Mouse (Mus musculus) MEL (cell line): Measurements from ENCODE around the gene Taok2. TPM values are rescaled to one million over a fixed set of nuclear protein-coding genes. Genes with fewer than 3 reads are reported as not detected.

Experiments used
- DNase-seq: peaks from one replicate; pipeline ENCODE4 v3.0.0; 2011; ENCODE audit warnings: low read depth, low spot score
- H3K27ac ChIP-seq: 2 replicates; pipeline ENCODE4 v1.5.1; 2012; ENCODE audit warnings: low read depth, mild to moderate bottlenecking, control low read depth, low read length, moderate library complexity; ENCODE audit not compliant: control insufficient read depth
- H3K27me3 ChIP-seq, 2 experiments: fragments of 150-350 bp in 1 of 2; sonication (generic) in 1 of 2; 2 replicates each; pipeline ENCODE4 v1.6.1; 2012; ENCODE audit warnings: low read length in 2 of 2, mild to moderate bottlenecking in 2 of 2, improper control_type of control experiment in 1 of 2, moderate library complexity in 1 of 2; ENCODE audit not compliant: insufficient read depth in 2 of 2, control insufficient read depth in 1 of 2
- H3K36me3 ChIP-seq, 2 experiments: 2 replicates each; pipeline ENCODE4 v1.6.1; 2012 to 2014; ENCODE audit warnings: low read length in 2 of 2, improper control_type of control experiment in 1 of 2, inconsistent platforms in 1 of 2, mild to moderate bottlenecking in 1 of 2; ENCODE audit not compliant: insufficient read depth in 2 of 2, control insufficient read depth in 1 of 2
- H3K4me1 ChIP-seq, 2 experiments: fragments of 150-350 bp in 1 of 2; sonication (generic) in 1 of 2; 2 replicates each; pipeline ENCODE4 v1.6.1; 2012; ENCODE audit warnings: low read length in 2 of 2, improper control_type of control experiment in 1 of 2, mild to moderate bottlenecking in 1 of 2; ENCODE audit not compliant: insufficient read depth in 2 of 2, control insufficient read depth in 1 of 2
- H3K4me3 ChIP-seq, 2 experiments: fragments of 150-350 bp in 1 of 2; sonication (generic) in 1 of 2; 2 replicates each; pipeline ENCODE4 v1.5.1; 2012; ENCODE audit warnings: low read depth in 2 of 2, low read length in 2 of 2, mild to moderate bottlenecking in 2 of 2, moderate library complexity in 2 of 2, control low read depth in 1 of 2, improper control_type of control experiment in 1 of 2; ENCODE audit not compliant: control insufficient read depth in 1 of 2, insufficient read depth in 1 of 2
- H3K79me2 ChIP-seq: 2 replicates; pipeline ENCODE4 v1.6.1; 2012; ENCODE audit warnings: mild to moderate bottlenecking, low read length, moderate library complexity; ENCODE audit not compliant: control insufficient read depth, poor library complexity, insufficient read depth
- H3K9ac ChIP-seq: 2 replicates; pipeline ENCODE4 v1.6.1; 2012; ENCODE audit warnings: low read depth, mild to moderate bottlenecking, control low read depth, low read length, moderate library complexity; ENCODE audit not compliant: control insufficient read depth, poor library complexity, severe bottlenecking
- H3K9me3 ChIP-seq: fragments of 150-350 bp; sonication (generic); replicated peaks from 2 replicates; pipeline ENCODE4 v1.6.1; 2012; ENCODE audit warnings: mild to moderate bottlenecking, low read length, improper control_type of control experiment, moderate library complexity; ENCODE audit not compliant: insufficient read depth
- BHLHE40 ChIP-seq: IDR thresholded peaks from 2 replicates; pipeline ENCODE4 v1.6.1; 2012; ENCODE audit warnings: low read depth, mild to moderate bottlenecking, inconsistent platforms, low read length, improper control_type of control experiment, borderline replicate concordance
- CHD1 ChIP-seq: IDR thresholded peaks from 2 replicates; pipeline ENCODE4 v1.6.1; 2012; ENCODE audit warnings: low read depth, mild to moderate bottlenecking, inconsistent platforms, low read length, improper control_type of control experiment
- CHD2 ChIP-seq: IDR thresholded peaks from 2 replicates; pipeline ENCODE4 v1.6.1; 2011; ENCODE audit warnings: low read length, improper control_type of control experiment
- CTCF ChIP-seq, 3 experiments: IDR thresholded peaks in 2 of 3; conservative IDR thresholded peaks in 1 of 3; 2 replicates each; pipeline ENCODE4 v1.5.1; 2011 to 2012; ENCODE audit warnings: low read length in 3 of 3, low read depth in 2 of 3, mild to moderate bottlenecking in 2 of 3, improper control_type of control experiment in 1 of 3, inconsistent platforms in 1 of 3, mixed read lengths in 1 of 3, moderate library complexity in 1 of 3; ENCODE audit not compliant: control insufficient read depth in 1 of 3, insufficient read depth in 1 of 3, poor library complexity in 1 of 3, severe bottlenecking in 1 of 3
- ELF1 ChIP-seq: IDR thresholded peaks from 2 replicates; pipeline ENCODE4 v1.6.1; 2014; ENCODE audit warnings: low read depth, mild to moderate bottlenecking, inconsistent platforms, low read length, improper control_type of control experiment, moderate library complexity
- EP300 ChIP-seq, 2 experiments: IDR thresholded peaks; 2 replicates each; pipeline ENCODE4 v1.6.1; 2011; ENCODE audit warnings: improper control_type of control experiment in 2 of 2, low read length in 2 of 2, low read depth in 1 of 2, mild to moderate bottlenecking in 1 of 2
- ETS1 ChIP-seq: IDR thresholded peaks from 2 replicates; pipeline ENCODE4 v1.6.1; 2012; ENCODE audit warnings: low read depth, mild to moderate bottlenecking, inconsistent platforms, low read length, improper control_type of control experiment, moderate library complexity
- GABPA ChIP-seq: IDR thresholded peaks from 2 replicates; pipeline ENCODE4 v1.6.1; 2012; ENCODE audit warnings: low read depth, mild to moderate bottlenecking, inconsistent platforms, low read length, improper control_type of control experiment, moderate library complexity
- GATA1 ChIP-seq: IDR thresholded peaks from 2 replicates; pipeline ENCODE4 v1.6.1; 2011; ENCODE audit warnings: low read depth, low read length, improper control_type of control experiment
- HCFC1 ChIP-seq: IDR thresholded peaks from 2 replicates; pipeline ENCODE4 v1.6.1; 2012; ENCODE audit warnings: low read depth, mild to moderate bottlenecking, inconsistent platforms, low read length, improper control_type of control experiment, moderate library complexity
- JUND ChIP-seq: IDR thresholded peaks from 2 replicates; pipeline ENCODE4 v1.6.1; 2011; ENCODE audit warnings: low read depth, mild to moderate bottlenecking, improper control_type of control experiment, low read length
- KAT2A ChIP-seq: conservative IDR thresholded peaks from 2 replicates; pipeline ENCODE4 v1.6.1; 2012; ENCODE audit warnings: low read depth, low read length, improper control_type of control experiment, inconsistent platforms
- MAZ ChIP-seq: IDR thresholded peaks from 2 replicates; pipeline ENCODE4 v1.6.1; 2012; ENCODE audit warnings: low read depth, mild to moderate bottlenecking, inconsistent platforms, low read length, improper control_type of control experiment
- MEF2A ChIP-seq: IDR thresholded peaks from 2 replicates; pipeline ENCODE4 v1.6.1; 2014; ENCODE audit warnings: low read depth, mild to moderate bottlenecking, inconsistent platforms, low read length, improper control_type of control experiment; ENCODE audit not compliant: poor library complexity, insufficient replicate concordance, severe bottlenecking; ENCODE audit errors: extremely low read depth
- MXI1 ChIP-seq: IDR thresholded peaks from 2 replicates; pipeline ENCODE4 v1.6.1; 2011; ENCODE audit warnings: mild to moderate bottlenecking, low read depth, low read length, improper control_type of control experiment
- MYB ChIP-seq: IDR thresholded peaks from 2 replicates; pipeline ENCODE4 v1.6.1; 2011; ENCODE audit warnings: mild to moderate bottlenecking, low read depth, low read length, improper control_type of control experiment
- MYC ChIP-seq: IDR thresholded peaks from 2 replicates; pipeline ENCODE4 v1.6.1; 2011; ENCODE audit warnings: low read depth, mild to moderate bottlenecking, low read length, improper control_type of control experiment, moderate library complexity
- NELFE ChIP-seq: IDR thresholded peaks from 2 replicates; pipeline ENCODE4 v1.6.1; 2011; ENCODE audit warnings: low read depth, low read length, improper control_type of control experiment
- NRF1 ChIP-seq: IDR thresholded peaks from 2 replicates; pipeline ENCODE4 v1.6.1; 2014; ENCODE audit warnings: low read depth, mild to moderate bottlenecking, inconsistent platforms, low read length, improper control_type of control experiment, moderate library complexity; ENCODE audit not compliant: poor library complexity, insufficient read depth, severe bottlenecking
- POLR2A ChIP-seq, 2 experiments: IDR thresholded peaks; 2 replicates each; pipeline ENCODE4 v1.6.1; 2011 to 2012; ENCODE audit warnings: low read length in 2 of 2, mild to moderate bottlenecking in 2 of 2, control low read depth in 1 of 2, improper control_type of control experiment in 1 of 2, low read depth in 1 of 2, moderate library complexity in 1 of 2; ENCODE audit not compliant: control insufficient read depth in 1 of 2, insufficient read depth in 1 of 2, poor library complexity in 1 of 2
- POLR2AphosphoS2 ChIP-seq: IDR thresholded peaks from 2 replicates; pipeline ENCODE4 v1.6.1; 2011; ENCODE audit warnings: low read length, improper control_type of control experiment
- RAD21 ChIP-seq: IDR thresholded peaks from 2 replicates; pipeline ENCODE4 v1.6.1; 2011; ENCODE audit warnings: mild to moderate bottlenecking, low read depth, low read length, improper control_type of control experiment
- RCOR1 ChIP-seq: IDR thresholded peaks from 2 replicates; pipeline ENCODE4 v1.6.1; 2012; ENCODE audit warnings: low read depth, mild to moderate bottlenecking, inconsistent platforms, low read length, improper control_type of control experiment
- SIN3A ChIP-seq: IDR thresholded peaks from 2 replicates; pipeline ENCODE4 v1.6.1; 2012; ENCODE audit warnings: low read length, improper control_type of control experiment, inconsistent platforms
- SMC3 ChIP-seq: IDR thresholded peaks from 2 replicates; pipeline ENCODE4 v1.6.1; 2011; ENCODE audit warnings: low read depth, low read length, improper control_type of control experiment
- TCF12 ChIP-seq: IDR thresholded peaks from 2 replicates; pipeline ENCODE4 v1.6.1; 2014; ENCODE audit warnings: low read depth, mild to moderate bottlenecking, inconsistent platforms, low read length, improper control_type of control experiment, moderate library complexity
- UBTF ChIP-seq: IDR thresholded peaks from 2 replicates; pipeline ENCODE4 v1.6.1; 2012; ENCODE audit warnings: low read depth, mild to moderate bottlenecking, inconsistent platforms, low read length, improper control_type of control experiment, moderate library complexity, borderline replicate concordance; ENCODE audit not compliant: insufficient read depth
- USF1 ChIP-seq: IDR thresholded peaks from 2 replicates; pipeline ENCODE4 v1.6.1; 2014; ENCODE audit warnings: low read depth, mild to moderate bottlenecking, inconsistent platforms, low read length, improper control_type of control experiment, moderate library complexity
- USF2 ChIP-seq, 2 experiments: IDR thresholded peaks; 2 replicates each; pipeline ENCODE4 v1.6.1; 2011 to 2012; ENCODE audit warnings: improper control_type of control experiment in 2 of 2, low read length in 2 of 2, borderline replicate concordance in 1 of 2, inconsistent platforms in 1 of 2, low read depth in 1 of 2, mild to moderate bottlenecking in 1 of 2; ENCODE audit not compliant: insufficient read depth in 1 of 2
- ZMIZ1 ChIP-seq: IDR thresholded peaks from 2 replicates; pipeline ENCODE4 v1.6.1; 2012; ENCODE audit warnings: low read depth, mild to moderate bottlenecking, inconsistent platforms, low read length, improper control_type of control experiment, moderate library complexity
- ZNF384 ChIP-seq: IDR thresholded peaks from 2 replicates; pipeline ENCODE4 v1.6.1; 2012; ENCODE audit warnings: low read depth, mild to moderate bottlenecking, inconsistent platforms, low read length, improper control_type of control experiment
- polyA plus RNA-seq, 2 experiments: library from polyadenylated mRNA; stranded (reverse) in 1 of 2; unstranded in 1 of 2; fragments of >175 nt in 1 of 2; fragments of >200 nt in 1 of 2; gene quantifications; 2 replicates each; pipeline versions ENCODE4 v1.2.1 to v1.2.4; 2012; ENCODE audit warnings: low replicate concordance in 2 of 2, low read depth in 1 of 2; ENCODE audit not compliant: insufficient read length in 2 of 2, insufficient read depth in 1 of 2, missing spikeins in 1 of 2
- total RNA-seq: library from RNA; depleted of rRNA; stranded (reverse); fragments of 300-350 nt; gene quantifications from 2 replicates; pipeline ENCODE4 v1.2.3, GENCODE M21; 2012

The Taok2 gene
- total and polyA plus RNA-seq, 3 experiments, result 29.0 to 52.3 (median 34.2) TPM

GRCm38 (mm10) chr7:126861429-126862130 is 22.9 kb downstream of the Taok2 start, which contains the start of gene Hirip3:
Hirip3 (plus strand) TSS chr7:126861972.
- Histone ChIP-seq H3K36me3 (peaks cover 1 to 22% of the 10 kb centered on the region in 2 experiments), H3K4me1 (peaks cover 2 to 19% of the 10 kb centered on the region in 2 experiments; a peak in 3 of 4 replicates), H3K79me2 (peaks cover 26% of the 10 kb centered on the region), H3K9me3 (no peaks in the 10 kb centered on the region), H3K27me3 (no peaks in the 10 kb centered on the region), H3K27ac (peak within 1 kb of the TSS; percentile 92), H3K4me3 (peak within 1 kb of the TSS; percentile 53 to 83), H3K9ac (peak within 1 kb of the TSS; percentile 89)
- TF ChIP-seq MYC (peak; percentile 83), ZNF384 (no peak), HCFC1 (peak; percentile 97), POLR2AphosphoS2 (peak; percentile 88; the same call in 1 of the 2 replicates), ELF1 (peak; percentile 96), TCF12 (peak; percentile 64; the same call in 1 of the 2 replicates), USF1 (no peak), NELFE (peak; percentile 89), CTCF (IDR thresholded peaks at IDR 0.05 in 2 of 3, conservative IDR thresholded peaks at IDR 0.05 in 1 of 3; ENCODE audit: control insufficient read depth in 1 of 3, insufficient read depth in 1 of 3, low read depth in 2 of 3, low read length in 3 of 3, poor library complexity in 1 of 3, severe bottlenecking in 1 of 3) (no peak), JUND (no peak), NRF1 (no peak; the same call in 1 of the 2 replicates), ETS1 (peak; percentile 37), BHLHE40 (no peak), MYB (no peak), USF2 (IDR thresholded peaks at IDR 0.05; ENCODE audit: borderline replicate concordance in 1 of 2, insufficient read depth in 1 of 2, low read depth in 1 of 2, low read length in 2 of 2) (no peak), MEF2A (no peak), CHD1 (no peak), KAT2A (peak; percentile 74; the same call in 1 of the 2 replicates), GATA1 (no peak), GABPA (no peak), UBTF (no peak), RCOR1 (0 out of 2 replicates have a peak, but pooled peaks have one; percentile 7), POLR2A (IDR thresholded peaks at IDR 0.05; ENCODE audit: control insufficient read depth in 1 of 2, insufficient read depth in 1 of 2, low read depth in 1 of 2, low read length in 2 of 2, poor library complexity in 1 of 2) (peak; percentile 47 to 84), MXI1 (no peak; the same call in none of the 2 replicates), MAZ (peak; percentile 90), CHD2 (no peak), EP300 (IDR thresholded peaks at IDR 0.05; ENCODE audit: low read depth in 1 of 2, low read length in 2 of 2) (no peak), ZMIZ1 (peak; percentile 43; the same call in 1 of the 2 replicates), SIN3A (peak; percentile 72), RAD21 (no peak), SMC3 (no peak)
- DNase-seq, result peak; percentile 96
